Mouse (Mus musculus): ENCODE measurements at regions not wholly inside any gene's neighbourhood (a gene's known extent, or its start where the extent isn't known, plus 50 kb on each side); places are given as distances from the start of the nearest gene placed in this dataset.
A peak's percentile ranks its signal among the peaks of the same experiment; 100 is the strongest.

- intact Hi-C loops (cut with DNase I) = no loop called here
- no peak for DNase-seq (ENCODE audit: extremely low spot score in 1 of 2, low spot score in 2 of 2)
These were observed 57.9 kb upstream of the Stx18 start for GRCm38 (mm10) chr5:37980692-37981091.

DNA sequence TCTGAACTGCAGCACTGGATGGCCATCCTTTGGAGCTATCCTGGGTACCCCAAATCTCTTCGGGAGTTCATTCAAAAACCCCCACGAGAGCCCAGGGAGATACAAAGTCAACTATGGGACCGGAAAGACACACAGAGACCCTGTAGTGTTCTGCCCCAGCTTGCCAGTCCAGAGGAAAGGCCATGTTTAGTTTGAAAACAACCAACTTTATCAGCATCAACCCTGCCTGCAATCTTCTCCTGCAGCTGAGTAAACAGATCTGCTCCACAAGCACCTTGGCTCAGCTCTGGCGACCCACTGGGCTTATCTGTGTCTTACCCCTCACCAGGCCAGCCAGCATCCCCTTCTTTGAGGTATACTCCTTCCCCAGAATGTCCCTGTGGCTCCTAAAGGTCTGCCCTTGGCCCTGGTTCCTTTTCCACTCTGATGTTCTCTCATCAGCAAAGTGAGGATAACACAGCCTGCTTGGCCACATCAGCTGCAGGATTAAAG lies 61.6 kb upstream of the Stx18 start:
- DNase-seq (ENCODE audit: extremely low spot score in 1 of 2, low spot score in 2 of 2) = peak in 1 of 2 experiments; percentile 50
- intact Hi-C loops (cut with DNase I) = no loop called here

DNA sequence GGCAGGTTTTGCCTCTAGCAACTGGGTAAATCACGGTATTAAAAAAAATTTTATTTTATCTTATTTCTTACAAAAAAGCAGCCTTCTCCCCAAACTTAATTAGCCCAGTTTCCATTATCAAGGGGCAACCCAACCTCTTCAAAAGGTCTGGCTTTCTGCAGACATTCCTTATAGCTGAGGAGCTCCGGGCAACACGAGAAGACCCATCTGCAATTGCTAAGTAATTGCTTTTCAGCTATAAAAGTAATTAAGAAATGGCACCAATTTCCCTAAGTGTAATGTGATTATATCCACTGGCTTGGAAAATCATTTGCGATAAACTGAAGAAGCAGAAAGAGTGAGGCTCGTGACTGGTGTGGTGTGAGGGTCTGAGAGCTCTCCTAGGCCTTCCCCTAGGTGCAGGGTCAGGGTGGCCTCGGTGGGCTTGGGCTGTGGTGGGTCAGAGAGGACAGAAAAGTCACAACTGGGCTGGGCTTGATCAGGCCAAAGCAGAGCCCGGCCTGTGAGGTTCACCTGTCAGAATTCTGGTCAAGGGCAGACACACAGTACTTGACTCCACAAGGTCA lies 65.5 kb upstream of the Stx18 start:
- intact Hi-C loops (cut with DNase I) = no loop called here
- DNase-seq (ENCODE audit: extremely low spot score in 1 of 2, low spot score in 2 of 2) = no peak

- DNase-seq (ENCODE audit: extremely low spot score in 1 of 2, low spot score in 2 of 2) = no peak
- intact Hi-C loops (cut with DNase I) = no loop called here
These were observed 66.8 kb upstream of the Stx18 start for GRCm38 (mm10) chr5:37971724-37972123.

- intact Hi-C loops (cut with DNase I) = no loop called here
- DNase-seq (ENCODE audit: extremely low spot score in 1 of 2, low spot score in 2 of 2) = no peak
These were observed 69.9 kb upstream of the Stx18 start for GRCm38 (mm10) chr5:37968596-37968995.

GRCm38 (mm10) chr5:37967914-37968375 lies 70.6 kb upstream of the Stx18 start:
- DNase-seq (ENCODE audit: extremely low spot score in 1 of 2, low spot score in 2 of 2) = no peak
- intact Hi-C loops (cut with DNase I) = no loop called here

DNA sequence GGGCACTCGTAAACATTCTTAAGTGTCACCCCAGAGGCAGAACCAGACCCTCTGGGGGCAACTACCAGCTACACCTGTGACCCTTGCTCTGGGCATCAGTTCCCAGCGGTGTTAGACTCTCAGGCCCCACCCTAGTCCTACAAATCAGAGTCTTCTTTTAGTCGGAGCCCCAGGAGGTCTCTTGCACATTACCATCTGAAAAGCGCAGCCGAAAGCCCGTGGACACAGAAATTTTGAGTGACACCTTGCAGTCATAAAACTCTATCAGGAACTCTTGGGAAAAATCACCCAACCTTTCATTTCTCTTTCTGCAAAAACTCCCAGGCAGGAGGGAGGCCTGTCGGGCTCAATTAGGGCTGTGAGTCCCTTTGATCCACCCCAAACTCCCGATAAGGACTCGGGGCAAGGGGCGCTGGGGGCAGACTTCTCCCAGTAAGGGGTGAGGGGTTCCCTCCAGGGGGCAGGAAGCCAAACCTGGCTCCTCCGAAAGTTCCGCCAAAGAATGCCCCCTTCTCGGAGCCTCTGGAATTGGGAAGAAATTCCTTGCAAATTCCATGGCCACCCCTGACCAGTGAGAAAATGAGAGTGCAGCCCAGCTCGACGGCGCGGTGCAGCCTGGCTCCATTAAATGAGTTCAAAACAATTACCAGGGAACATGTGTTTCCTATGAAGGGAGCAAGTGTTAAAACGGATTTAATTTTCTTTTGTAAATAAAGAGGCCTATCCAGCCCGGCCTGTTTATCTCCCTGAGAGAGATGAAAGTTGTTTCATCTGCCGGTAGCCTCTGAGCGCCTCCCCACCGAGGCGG lies 71.2 kb upstream of the Stx18 start:
- no peak for DNase-seq (ENCODE audit: extremely low spot score in 1 of 2, low spot score in 2 of 2)
- intact Hi-C loops (cut with DNase I) = no loop called here

- DNase-seq (ENCODE audit: extremely low spot score in 1 of 2, low spot score in 2 of 2) = no peak
- intact Hi-C loops (cut with DNase I) = no loop called here
These were observed 74.9 kb upstream of the Stx18 start for GRCm38 (mm10) chr5:37963688-37964087.

DNA sequence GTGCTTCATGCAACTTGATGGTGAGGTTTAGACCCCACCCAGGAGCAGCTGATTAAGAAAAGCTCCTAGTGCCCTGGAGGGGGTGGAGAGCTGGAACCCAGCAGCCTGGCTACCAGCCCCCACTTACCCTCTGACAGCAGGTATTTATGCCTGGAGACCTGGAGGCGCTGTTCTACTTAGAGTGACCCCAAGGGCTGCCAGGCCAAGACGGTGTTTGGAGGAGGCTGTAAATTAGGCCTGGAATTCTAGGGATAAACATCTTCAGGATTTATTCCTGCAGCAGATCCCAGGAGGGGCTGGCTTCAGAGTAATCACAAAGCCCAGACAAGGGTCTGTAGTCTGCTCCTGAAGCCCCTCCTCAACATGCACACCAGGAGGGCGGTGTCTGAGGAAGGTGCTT lies 76.0 kb upstream of the Stx18 start:
- intact Hi-C loops (cut with DNase I) = no loop called here
- no peak for DNase-seq (ENCODE audit: extremely low spot score in 1 of 2, low spot score in 2 of 2)

GRCm38 (mm10) chr5:37960216-37960615 lies 78.3 kb upstream of the Stx18 start:
- DNase-seq (ENCODE audit: extremely low spot score in 1 of 2, low spot score in 2 of 2) = no peak
- intact Hi-C loops (cut with DNase I) = no loop called here

- no peak for DNase-seq (ENCODE audit: extremely low spot score in 1 of 2, low spot score in 2 of 2)
- intact Hi-C loops (cut with DNase I) = no loop called here
These were observed 86.4 kb upstream of the Stx18 start for GRCm38 (mm10) chr5:37952096-37952495.

DNA sequence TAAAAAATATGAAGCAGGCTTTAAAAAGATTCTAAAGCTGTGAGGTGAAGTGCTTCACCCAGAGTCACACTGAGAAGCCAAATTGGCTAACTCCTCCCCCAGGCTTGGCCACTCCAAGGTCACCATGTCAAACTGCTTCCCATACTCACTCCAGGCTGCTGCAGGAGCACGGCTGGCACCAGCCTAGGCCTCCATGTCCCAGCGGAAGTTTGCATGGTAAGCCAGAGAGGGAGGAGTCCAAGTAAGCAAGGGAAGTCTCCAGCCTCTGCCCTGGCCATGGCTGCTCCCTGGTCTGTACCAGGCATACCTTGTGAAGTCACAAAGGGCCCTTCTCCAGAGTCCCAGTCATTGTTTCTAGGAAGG lies 105.8 kb upstream of the Stx18 start:
- no peak for DNase-seq (ENCODE audit: extremely low spot score in 1 of 2, low spot score in 2 of 2)
- intact Hi-C loops (cut with DNase I) = no loop called here

DNA sequence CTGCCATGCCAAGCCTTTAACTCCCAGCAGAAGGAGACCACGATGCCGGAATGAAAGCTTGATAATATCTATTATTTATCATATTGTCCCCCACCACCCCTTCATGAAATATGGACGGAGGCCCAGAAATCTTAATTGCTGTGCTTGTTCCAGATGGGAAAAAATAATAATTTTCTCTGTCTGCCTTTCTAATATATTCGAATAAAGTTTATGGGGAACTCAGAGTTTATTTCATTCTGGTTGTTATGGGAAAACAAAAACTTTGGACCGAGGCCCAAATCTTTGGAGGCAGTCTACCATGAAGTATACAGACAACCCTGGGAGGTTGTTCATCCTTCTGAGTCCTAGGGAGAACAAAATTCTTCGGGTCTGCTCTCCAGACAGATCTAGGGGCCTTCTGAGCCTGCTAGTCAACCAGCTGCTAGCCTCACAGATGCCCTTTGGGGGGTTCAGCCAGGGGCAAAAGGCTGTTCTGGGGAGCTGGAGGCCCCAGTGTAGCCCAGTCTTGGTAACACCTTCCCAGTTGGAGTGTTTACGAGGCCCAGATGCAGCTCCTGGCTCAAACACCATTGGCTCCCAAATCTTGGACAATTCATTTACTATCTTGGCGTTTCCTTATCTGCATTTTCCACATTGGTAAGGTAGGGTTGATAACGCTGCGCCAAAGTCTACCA lies 106.3 kb upstream of the Stx18 start:
- intact Hi-C loops (cut with DNase I) = no loop called here
- DNase-seq (ENCODE audit: extremely low spot score in 1 of 2, low spot score in 2 of 2) = no peak

GRCm38 (mm10) chr5:37920481-37920880 lies 96.1 kb upstream of the Msx1 start:
- no peak for DNase-seq (ENCODE audit: extremely low spot score in 1 of 2, low spot score in 2 of 2)

GRCm38 (mm10) chr5:37919102-37919501 lies 94.7 kb upstream of the Msx1 start:
- no peak for DNase-seq (ENCODE audit: extremely low spot score in 1 of 2, low spot score in 2 of 2)
- intact Hi-C loops (cut with DNase I) = no loop called here

More at GRCm38 (mm10) chr5:37920481-37920880, 96.1 kb upstream of the Msx1 start:
- intact Hi-C loops (cut with DNase I) = no loop called here

DNA sequence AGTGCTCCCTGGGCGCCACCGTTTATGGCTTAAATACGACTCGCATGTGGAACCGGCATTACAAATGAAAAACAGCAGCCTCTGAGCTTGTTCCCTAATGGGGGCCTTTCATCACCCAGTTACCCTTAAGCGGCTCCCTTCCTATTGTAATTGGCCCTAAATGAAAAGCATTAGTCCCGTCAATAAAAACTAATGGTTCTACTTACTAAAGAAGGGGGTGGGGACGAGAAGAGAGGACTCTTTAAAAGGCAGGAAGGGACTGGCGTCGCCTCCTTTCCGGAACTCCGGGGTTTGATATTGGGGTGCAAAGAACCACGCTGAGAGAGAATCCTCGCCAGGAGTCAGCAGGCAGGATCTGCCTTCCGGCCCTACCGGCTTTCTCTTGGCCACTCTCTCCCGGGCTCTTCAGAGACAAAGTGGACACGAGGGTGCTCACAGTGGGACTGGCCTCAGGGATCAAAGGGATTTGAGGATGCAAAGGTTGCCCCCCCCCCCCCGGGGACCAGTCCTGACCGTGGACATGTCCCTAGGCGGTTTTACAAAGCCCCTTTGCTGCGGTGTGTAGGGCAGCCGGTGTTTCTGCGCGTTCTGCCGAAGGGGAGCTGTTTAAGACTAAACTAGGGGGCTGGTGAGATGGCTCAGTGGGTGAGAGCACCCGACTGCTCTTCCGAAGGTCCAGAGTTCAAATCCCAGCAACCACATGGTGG lies 93.8 kb upstream of the Msx1 start:
- no peak for DNase-seq (ENCODE audit: extremely low spot score in 1 of 2, low spot score in 2 of 2)
- intact Hi-C loops (cut with DNase I) = no loop called here

GRCm38 (mm10) chr5:37917161-37917560 lies 92.8 kb upstream of the Msx1 start:
- intact Hi-C loops (cut with DNase I) = no loop called here
- no peak for DNase-seq (ENCODE audit: extremely low spot score in 1 of 2, low spot score in 2 of 2)

- intact Hi-C loops (cut with DNase I) = no loop called here
- DNase-seq (ENCODE audit: extremely low spot score in 1 of 2, low spot score in 2 of 2) = no peak
These were observed 80.4 kb upstream of the Msx1 start for GRCm38 (mm10) chr5:37904683-37905352.

GRCm38 (mm10) chr5:37903861-37904260 lies 79.5 kb upstream of the Msx1 start:
- intact Hi-C loops (cut with DNase I) = no loop called here
- DNase-seq (ENCODE audit: extremely low spot score in 1 of 2, low spot score in 2 of 2) = no peak
